ENCODE assay signal across 19 mouse cellular contexts in genomic region chr12:64912996-64913395, GRCm38 (mm10). TPM values are rescaled to one million over a fixed set of nuclear protein-coding genes. Genes with fewer than 3 reads are reported as not detected.
DNase-seq lines count a peak whose midpoint lies in the region; ATAC-seq and TF ChIP-seq lines count a peak whose summit lies in the region.
"Had no signal": no experiment of that assay in that cellular context is flagged by ENCODE, and none has a peak within 500 bp of the region (broad histone marks: within the 10 kb centered on the region; RNA-seq: fewer than 3 reads in every experiment).

No protein-coding gene starts in this region.

- peak overlapping the region; percentile 19; the same call in 1 of the 2 replicates for H3K27ac ChIP-seq in left cerebral cortex, adult 2 months
- no peak overlapping the region for H3K27ac ChIP-seq in MEL (ENCODE audit: control insufficient read depth, low read depth, low read length)
- H3K27ac ChIP-seq: embryonic facial prominence, embryonic 12.5 days; forebrain, embryonic 15.5 days; intestine, embryonic 15.5 days had no signal

- peaks cover 2% of the 10 kb centered on the region; the same call in 1 of the 2 replicates for H3K79me2 ChIP-seq in MEL (ENCODE audit: control insufficient read depth, insufficient read depth, low read length, poor library complexity)

- no peak for TF ChIP-seq RAD21 in MEL (IDR thresholded peaks at IDR 0.05; ENCODE audit: low read depth, low read length)

- peaks cover 0 to 5% of the 10 kb centered on the region in 2 experiments; a peak in 2 of 4 replicates for H3K36me3 ChIP-seq in MEL (ENCODE audit: control insufficient read depth in 1 of 2, insufficient read depth in 2 of 2, low read length in 2 of 2)
- H3K36me3 ChIP-seq: embryonic facial prominence, embryonic 12.5 days; forebrain, embryonic 15.5 days; G1E; heart, embryonic 12.5 days; intestine, embryonic 15.5 days had no signal

- no peak for TF ChIP-seq CTCF in left cerebral cortex, adult 2 months (IDR thresholded peaks at IDR 0.05)
- TF ChIP-seq CTCF in MEL (IDR thresholded peaks at IDR 0.05 in 2 of 3, conservative IDR thresholded peaks at IDR 0.05 in 1 of 3; ENCODE audit: control insufficient read depth in 1 of 3, insufficient read depth in 1 of 3, low read depth in 2 of 3, low read length in 3 of 3, poor library complexity in 1 of 3, severe bottlenecking in 1 of 3), result no peak

- peak; percentile 19 for ATAC-seq in inflammation-experienced regulatory T-cells, adult 6 months
- ATAC-seq: forebrain, embryonic 15.5 days; hindbrain, embryonic 16.5 days; intestine, embryonic 15.5 days had no signal

- H3K27me3 ChIP-seq in MEL (ENCODE audit: control insufficient read depth in 1 of 2, insufficient read depth in 2 of 2, low read length in 2 of 2), result no peaks in the 10 kb centered on the region
- H3K27me3 ChIP-seq: embryonic facial prominence, embryonic 12.5 days; forebrain, embryonic 15.5 days; heart, embryonic 12.5 days; intestine, embryonic 15.5 days had no signal

- H3K4me3 ChIP-seq in left cerebral cortex, adult 2 months, result no peak overlapping the region
- no peak overlapping the region for H3K4me3 ChIP-seq in MEL (ENCODE audit: control insufficient read depth in 1 of 2, insufficient read depth in 1 of 2, low read depth in 2 of 2, low read length in 2 of 2)
- H3K4me3 ChIP-seq: embryonic facial prominence, embryonic 12.5 days; forebrain, embryonic 15.5 days; heart, embryonic 12.5 days; intestine, embryonic 15.5 days had no signal

- intact Hi-C loops in left cerebral cortex, adult 2 months (cut with DNase I), result no loop called here
- intact Hi-C loops in left cerebral cortex, postnatal 4 days (cut with DNase I), result no loop called here

- no peaks in the 10 kb centered on the region for H3K9me3 ChIP-seq in MEL (replicated peaks; ENCODE audit: insufficient read depth, low read length)
- H3K9me3 ChIP-seq: embryonic facial prominence, embryonic 12.5 days; forebrain, embryonic 15.5 days; G1E; heart, embryonic 12.5 days; intestine, embryonic 15.5 days had no signal

- DNase-seq in adrenal gland, adult 2 months, result peak; percentile 17
- DNase-seq in adrenal gland, postnatal 10 days, result no peak
- no peak for DNase-seq in left cerebral cortex, adult 2 months (ENCODE audit: extremely low spot score in 1 of 2, low spot score in 2 of 2)
- DNase-seq in left cerebral cortex, postnatal 4 days, result no peak
- peak; percentile 24 for DNase-seq in MEL (ENCODE audit: low read depth, low spot score)
- no peak for DNase-seq in cerebellum, postnatal 25 days
- no peak for DNase-seq in embryo, embryonic 10 days (ENCODE audit: low spot score)
- DNase-seq: cerebellum, adult 18-20 months; cerebellum, adult 9-11 months; embryo, embryonic 11 days; gastrocnemius, postnatal 14 days; kidney, adult 18-20 months had no signal

- H3K4me1 ChIP-seq in MEL (ENCODE audit: control insufficient read depth in 1 of 2, insufficient read depth in 2 of 2, low read length in 2 of 2), result peaks cover 2 to 3% of the 10 kb centered on the region in 2 experiments; a peak in 2 of 4 replicates
- H3K4me1 ChIP-seq: embryonic facial prominence, embryonic 12.5 days; forebrain, embryonic 15.5 days; heart, embryonic 12.5 days; intestine, embryonic 15.5 days had no signal

- TF ChIP-seq POLR2A in MEL (IDR thresholded peaks at IDR 0.05; ENCODE audit: control insufficient read depth in 1 of 2, insufficient read depth in 1 of 2, low read depth in 1 of 2, low read length in 2 of 2, poor library complexity in 1 of 2), result no peak

- TF ChIP-seq EP300 in MEL (IDR thresholded peaks at IDR 0.05; ENCODE audit: low read depth in 1 of 2, low read length in 2 of 2), result no peak

- no peak overlapping the region for H3K9ac ChIP-seq in MEL (ENCODE audit: control insufficient read depth, low read depth, low read length, poor library complexity, severe bottlenecking)
- H3K9ac ChIP-seq: embryonic facial prominence, embryonic 12.5 days; forebrain, embryonic 15.5 days; heart, embryonic 12.5 days; intestine, embryonic 15.5 days had no signal

TF ChIP-seq in MEL, 35 proteins besides CTCF, POLR2A, EP300 and RAD21:
- TF ChIP-seq GATA1 (IDR thresholded peaks at IDR 0.05; ENCODE audit: low read depth, low read length) (no peak), POLR2AphosphoS5 (IDR thresholded peaks at IDR 0.05; ENCODE audit: borderline replicate concordance, low read depth, low read length) (no peak), TCF12 (IDR thresholded peaks at IDR 0.05; ENCODE audit: low read depth, low read length) (no peak), SIN3A (IDR thresholded peaks at IDR 0.05; ENCODE audit: low read length) (no peak), ZKSCAN1 (IDR thresholded peaks at IDR 0.05; ENCODE audit: low read depth, low read length) (no peak), USF2 (IDR thresholded peaks at IDR 0.05; ENCODE audit: borderline replicate concordance in 1 of 2, insufficient read depth in 1 of 2, low read depth in 1 of 2, low read length in 2 of 2) (no peak), MAX (IDR thresholded peaks at IDR 0.05; ENCODE audit: low read length) (no peak), NRF1 (IDR thresholded peaks at IDR 0.05; ENCODE audit: insufficient read depth, low read depth, low read length, poor library complexity, severe bottlenecking) (no peak), POLR2AphosphoS2 (IDR thresholded peaks at IDR 0.05; ENCODE audit: low read length) (no peak), UBTF (IDR thresholded peaks at IDR 0.05; ENCODE audit: borderline replicate concordance, insufficient read depth, low read depth, low read length) (no peak), TAL1 (IDR thresholded peaks at IDR 0.05; ENCODE audit: low read length) (no peak), NELFE (IDR thresholded peaks at IDR 0.05; ENCODE audit: low read depth, low read length) (no peak), MYC (IDR thresholded peaks at IDR 0.05; ENCODE audit: low read depth, low read length) (no peak), ZC3H11A (IDR thresholded peaks at IDR 0.05; ENCODE audit: low read depth, low read length) (no peak), CHD2 (IDR thresholded peaks at IDR 0.05; ENCODE audit: low read length) (no peak), HCFC1 (IDR thresholded peaks at IDR 0.05; ENCODE audit: low read depth, low read length) (no peak), RCOR1 (IDR thresholded peaks at IDR 0.05; ENCODE audit: low read depth, low read length) (no peak), MXI1 (IDR thresholded peaks at IDR 0.05; ENCODE audit: low read depth, low read length) (no peak), KAT2A (conservative IDR thresholded peaks at IDR 0.05; ENCODE audit: low read depth, low read length) (no peak)

RNA-seq across cellular contexts. Expression of gene Gm527, which starts 4.7 kb away (rescaled TPM):
- total RNA-seq in adrenal gland, adult 2 months (2021), result 1 to 10 TPM; 4.6 to 6.0 TPM
- polyA plus RNA-seq in adrenal gland, adult 2 months (2012; rRNA removed), result 0.08 TPM in 1 of 2 replicates, not detected in the other
- total RNA-seq in adrenal gland, postnatal 10 days (2021), result 1 to 10 TPM; 5.1 to 5.8 TPM
- total RNA-seq in left cerebral cortex, adult 2 months (2021), result 10 to 100 TPM; 15.1 to 15.7 TPM
- 10 to 100 TPM; 17.7 to 22.4 TPM for total RNA-seq in left cerebral cortex, postnatal 4 days (2021)
- total RNA-seq in MEL (2012; rRNA removed), result 1.1 and 1.7 TPM in 2 replicates
- 1 to 10 TPM in 1 of 2 experiments, not detected in 1; 2.6 TPM for polyA plus RNA-seq in MEL (2012; ENCODE audit: insufficient read depth in 1 of 2, insufficient read length in 2 of 2, low read depth in 1 of 2, low replicate concordance in 2 of 2, missing spikeins in 1 of 2)
- polyA plus RNA-seq in inflammation-experienced regulatory T-cells, adult 6 months (2017; shearing (Covaris generic)), result 1 to 10 TPM in 2 of 3 experiments, not detected in 1; 1.3 to 2.8 TPM

RNA-seq across cellular contexts. Expression of gene Klhl28, which starts 52.3 kb away (rescaled TPM):
- 10 to 100 TPM; 10.3 to 11.8 TPM for total RNA-seq in adrenal gland, adult 2 months (2021)
- polyA plus RNA-seq in adrenal gland, adult 2 months (2012; rRNA removed), result 0.90 and 1.6 TPM in 2 replicates
- 10 to 100 TPM; 11.2 to 13.3 TPM for total RNA-seq in adrenal gland, postnatal 10 days (2021)
- 10 to 100 TPM; 22.9 to 24.2 TPM for total RNA-seq in left cerebral cortex, adult 2 months (2021)
- total RNA-seq in left cerebral cortex, postnatal 4 days (2021), result 10 to 100 TPM; 32.3 to 32.5 TPM
- total RNA-seq in MEL (2012; rRNA removed), result 3.7 and 4.8 TPM in 2 replicates
- polyA plus RNA-seq in MEL (2012; ENCODE audit: insufficient read depth in 1 of 2, insufficient read length in 2 of 2, low read depth in 1 of 2, low replicate concordance in 2 of 2, missing spikeins in 1 of 2), result 100 to 1,000 TPM in 1 of 2 experiments, 1 to 10 TPM in 1; 3.3 to 169 TPM
- polyA plus RNA-seq in inflammation-experienced regulatory T-cells, adult 6 months (2017; shearing (Covaris generic)), result 10 to 100 TPM; 30.2 to 37.9 (median 31.1) TPM

RNA-seq across cellular contexts. Expression of gene Togaram1, which starts 52.6 kb away (rescaled TPM):
- total RNA-seq in adrenal gland, adult 2 months (2021), result 10 to 100 TPM; 29.1 to 44.7 TPM
- 4.3 and 5.8 TPM in 2 replicates for polyA plus RNA-seq in adrenal gland, adult 2 months (2012; rRNA removed)
- total RNA-seq in adrenal gland, postnatal 10 days (2021), result 10 to 100 TPM; 23.0 to 28.4 TPM
- 10 to 100 TPM; 56.0 to 57.0 TPM for total RNA-seq in left cerebral cortex, adult 2 months (2021)
- total RNA-seq in left cerebral cortex, postnatal 4 days (2021), result 10 to 100 TPM; 32.1 to 32.4 TPM
- 15.2 and 15.9 TPM in 2 replicates for total RNA-seq in MEL (2012; rRNA removed)
- 10 to 100 TPM; 14.8 to 22.7 TPM for polyA plus RNA-seq in MEL (2012; ENCODE audit: insufficient read depth in 1 of 2, insufficient read length in 2 of 2, low read depth in 1 of 2, low replicate concordance in 2 of 2, missing spikeins in 1 of 2)
- polyA plus RNA-seq in inflammation-experienced regulatory T-cells, adult 6 months (2017; shearing (Covaris generic)), result 10 to 100 TPM; 14.4 to 25.4 (median 21.7) TPM

Comparison
In these comparisons a context has a peak if more than half of its experiments do, and no peak if none do; other contexts are left out.
1. DNase-seq: peak in adrenal gland, adult 2 months (single experiment) and MEL (single experiment); none in adrenal gland, postnatal 10 days (single experiment), left cerebral cortex, adult 2 months (0 of 2), left cerebral cortex, postnatal 4 days (single experiment), cerebellum, postnatal 25 days (0 of 2) and embryo, embryonic 10 days (single experiment).